Mouse (Mus musculus): ENCODE data around the gene Espn.

DNA sequence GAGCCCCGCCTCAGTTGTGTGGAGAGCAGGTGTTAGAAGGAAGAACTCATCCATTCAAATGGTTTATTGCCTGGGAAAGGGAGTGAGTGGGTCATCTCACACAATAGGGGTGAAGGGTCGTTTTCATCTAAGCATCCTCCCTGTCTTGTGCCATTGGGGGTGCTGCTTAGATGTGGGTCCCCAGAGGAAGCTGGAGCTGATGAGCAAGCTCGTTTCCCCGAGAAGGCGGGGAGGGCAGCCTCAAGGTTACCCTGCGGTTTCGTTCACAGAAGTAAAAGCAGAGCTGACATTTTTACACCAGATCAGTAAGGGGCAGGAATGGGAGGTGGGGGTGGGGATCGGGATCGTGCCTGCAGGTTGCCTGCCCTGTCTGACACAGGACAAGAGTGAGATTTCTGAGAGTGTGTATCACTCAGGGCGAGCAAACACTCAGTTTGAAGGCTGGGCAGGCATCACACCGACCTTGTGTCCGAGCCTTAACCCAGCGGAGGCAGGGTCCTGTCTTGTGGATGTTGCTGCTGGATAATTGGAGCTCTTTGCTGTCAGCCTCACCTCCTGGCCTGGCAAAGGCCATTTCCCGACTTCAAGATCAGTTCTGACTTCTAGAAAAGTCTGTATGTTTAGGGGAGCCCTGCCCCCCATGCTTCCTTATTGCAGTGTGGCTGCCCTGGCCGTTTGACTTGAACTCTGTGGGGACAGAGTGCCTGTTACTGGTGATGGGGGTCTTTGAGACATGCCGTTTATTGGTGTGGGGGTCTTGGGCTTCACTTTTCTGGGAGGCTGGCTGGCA, 26.9 kb upstream of the Espn start:
- TF ChIP-seq CTCF (IDR thresholded peaks at IDR 0.05; ENCODE audit: control insufficient read depth, insufficient read depth, insufficient replicate concordance, low read depth, low read length) (no peak), POLR2A (IDR thresholded peaks at IDR 0.05; ENCODE audit: control insufficient read depth, low read depth, low read length) (no peak)
